Mouse (Mus musculus): ENCODE data around the gene Fshr. TPM values are rescaled to one million over a fixed set of nuclear protein-coding genes. Genes with fewer than 3 reads are reported as not detected.
"Not testable (repeated sequence)": the region's sequence is repeated elsewhere in the genome, so short reads cannot be mapped to it uniquely, and the experiment has no call there.

Gene Fshr
- polyA plus RNA-seq, 1 experiment = not detected

DNA sequence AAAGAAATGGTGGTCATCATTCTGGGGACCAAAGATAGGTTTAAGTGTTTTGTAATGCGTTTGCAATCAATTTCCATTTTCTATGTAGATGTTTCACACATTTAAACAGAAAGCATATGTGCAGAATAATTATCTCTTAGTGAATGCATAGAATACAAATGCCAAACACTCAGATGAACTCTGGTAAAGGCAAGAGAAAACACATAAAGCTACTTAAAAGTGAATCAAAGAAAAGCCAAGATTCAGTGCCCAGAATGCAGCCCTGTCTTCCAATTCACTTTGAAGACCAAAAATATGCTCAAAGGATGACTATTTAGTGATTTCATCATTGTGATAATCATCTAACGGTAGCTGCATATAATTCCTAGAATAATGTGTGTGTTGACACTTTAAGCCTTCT lies 81.2 kb downstream of the Fshr start:
- H3K27ac ChIP-seq (ENCODE audit: insufficient read depth, low read depth, low read length) = no peak overlapping the region
- H3K27me3 ChIP-seq (replicated peaks; ENCODE audit: control insufficient read depth, insufficient read depth, low read length) = no peaks in the 10 kb centered on the region
- no peaks in the 10 kb centered on the region for H3K36me3 ChIP-seq (ENCODE audit: control insufficient read depth, insufficient read depth, low read length)
- no peak overlapping the region for H3K4me3 ChIP-seq (ENCODE audit: insufficient read depth, low read depth, low read length)
- no peak for DNase-seq
- WGBS = 68% methylated on average over 2 of the region's 2 CpGs
- TF ChIP-seq CTCF (conservative IDR thresholded peaks at IDR 0.05; ENCODE audit: insufficient read depth, insufficient read length, low read depth, low read length) (no peak), POLR2A (IDR thresholded peaks at IDR 0.05; ENCODE audit: low read depth, low read length) (no peak)
- no peaks in the 10 kb centered on the region for H3K4me1 ChIP-seq (ENCODE audit: control insufficient read depth, insufficient read depth, low read length)

DNA sequence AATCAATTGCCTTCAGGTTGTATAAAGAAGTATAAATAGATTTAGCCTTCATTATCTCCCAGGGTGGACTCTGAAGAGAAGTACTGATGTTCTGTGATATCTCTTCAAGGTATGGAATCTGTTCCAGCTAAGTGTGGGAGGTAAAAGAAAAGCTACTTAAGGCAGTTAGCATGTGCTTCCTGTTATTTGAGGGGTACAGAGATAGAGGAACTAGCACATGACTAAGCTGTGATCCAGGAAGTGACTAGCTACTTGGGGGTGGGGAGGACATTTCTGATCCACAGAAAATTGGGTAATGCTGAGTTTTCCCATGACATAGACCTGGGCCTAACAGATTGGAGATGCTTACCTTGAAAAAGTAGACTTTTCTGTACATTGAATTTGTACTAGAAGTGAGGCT lies 86.5 kb downstream of the Fshr start:
- no peak for TF ChIP-seq CTCF (conservative IDR thresholded peaks at IDR 0.05; ENCODE audit: insufficient read depth, insufficient read length, low read depth, low read length)
- no peak for TF ChIP-seq POLR2A (IDR thresholded peaks at IDR 0.05; ENCODE audit: low read depth, low read length)
- Histone ChIP-seq H3K4me1 (ENCODE audit: control insufficient read depth, insufficient read depth, low read length) (no peaks in the 10 kb centered on the region), H3K4me3 (ENCODE audit: insufficient read depth, low read depth, low read length) (no peak overlapping the region), H3K27me3 (replicated peaks; ENCODE audit: control insufficient read depth, insufficient read depth, low read length) (no peaks in the 10 kb centered on the region), H3K36me3 (ENCODE audit: control insufficient read depth, insufficient read depth, low read length) (no peaks in the 10 kb centered on the region), H3K27ac (ENCODE audit: insufficient read depth, low read depth, low read length) (no peak overlapping the region)
- no peak for DNase-seq

DNA sequence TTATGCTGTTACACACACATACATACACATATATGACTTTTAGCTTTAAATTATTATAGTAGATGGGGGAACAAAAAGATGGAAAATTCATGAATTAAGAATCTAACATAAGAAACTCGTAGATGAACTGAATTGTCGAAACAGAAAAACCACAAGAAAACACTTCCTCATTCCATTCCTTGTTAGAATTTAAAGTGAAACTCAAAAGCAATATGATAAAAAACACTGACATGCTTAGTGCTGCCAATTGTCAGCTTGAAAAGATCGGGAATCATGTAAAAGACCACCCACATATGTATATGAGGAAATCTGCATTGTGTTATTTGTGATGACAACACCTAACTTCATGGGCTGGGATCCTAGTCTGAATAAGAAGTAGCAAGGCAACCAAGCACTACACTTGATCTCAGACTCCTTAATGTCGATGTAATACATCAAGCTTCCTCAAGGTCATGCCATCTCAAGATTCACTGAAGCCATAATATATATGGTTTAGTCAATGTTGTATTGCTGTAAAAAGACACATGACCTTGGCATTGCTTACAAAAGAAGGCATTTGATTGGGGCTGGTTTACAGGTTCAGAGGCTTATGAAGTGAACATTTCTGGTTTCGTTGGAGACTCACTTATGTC lies 99.6 kb downstream of the Fshr start:
- Histone ChIP-seq H3K4me1 (ENCODE audit: control insufficient read depth, insufficient read depth, low read length) (no peaks in the 10 kb centered on the region), H3K4me3 (ENCODE audit: insufficient read depth, low read depth, low read length) (no peak overlapping the region), H3K36me3 (ENCODE audit: control insufficient read depth, insufficient read depth, low read length) (no peaks in the 10 kb centered on the region), H3K27me3 (replicated peaks; ENCODE audit: control insufficient read depth, insufficient read depth, low read length) (no peaks in the 10 kb centered on the region), H3K27ac (ENCODE audit: insufficient read depth, low read depth, low read length) (no peak overlapping the region)
- no peak for DNase-seq
- TF ChIP-seq CTCF (conservative IDR thresholded peaks at IDR 0.05; ENCODE audit: insufficient read depth, insufficient read length, low read depth, low read length) = no peak
- 61% methylated on average over 5 of the region's 5 CpGs for WGBS

- not testable (repeated sequence) for H3K27ac ChIP-seq (ENCODE audit: insufficient read depth, low read depth, low read length); H3K4me3 ChIP-seq (ENCODE audit: insufficient read depth, low read depth, low read length); H3K27me3 ChIP-seq (replicated peaks; ENCODE audit: control insufficient read depth, insufficient read depth, low read length); DNase-seq; H3K36me3 ChIP-seq (ENCODE audit: control insufficient read depth, insufficient read depth, low read length); H3K4me1 ChIP-seq (ENCODE audit: control insufficient read depth, insufficient read depth, low read length)
- 74% methylated on average over 1 of the region's 1 CpGs for WGBS
Observed at GRCm38 (mm10) chr17:89099733-89100132, 100.7 kb downstream of the Fshr start.

- 86% methylated on average over 5 of the region's 5 CpGs for WGBS
- H3K27me3 ChIP-seq (replicated peaks; ENCODE audit: control insufficient read depth, insufficient read depth, low read length) = no peaks in the 10 kb centered on the region
- no peak for DNase-seq
Observed at GRCm38 (mm10) chr17:89089692-89090475, 110.6 kb downstream of the Fshr start.

DNA sequence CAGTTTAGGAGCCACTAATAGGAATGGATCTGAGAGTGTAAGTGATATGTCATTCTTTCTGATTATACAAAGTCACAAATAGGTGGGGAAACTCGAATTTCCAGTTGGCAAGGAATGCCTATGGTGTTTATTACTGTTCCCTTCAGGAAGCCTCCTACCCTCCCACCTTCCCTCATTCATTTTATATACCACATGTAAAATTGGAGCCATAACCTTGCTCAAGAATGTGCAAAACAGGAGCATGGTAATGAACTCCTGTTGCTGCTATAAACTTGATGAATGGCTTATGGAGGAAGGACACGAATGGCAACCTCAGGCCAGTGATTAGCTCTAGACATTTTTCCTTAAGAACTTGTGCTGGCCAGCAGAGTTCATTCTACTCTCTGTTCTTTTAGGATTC lies 117.6 kb downstream of the Fshr start:
- Histone ChIP-seq H3K4me1 (ENCODE audit: control insufficient read depth, insufficient read depth, low read length) (no peaks in the 10 kb centered on the region), H3K27ac (ENCODE audit: insufficient read depth, low read depth, low read length) (no peak overlapping the region), H3K4me3 (ENCODE audit: insufficient read depth, low read depth, low read length) (no peak overlapping the region), H3K27me3 (replicated peaks; ENCODE audit: control insufficient read depth, insufficient read depth, low read length) (no peaks in the 10 kb centered on the region), H3K36me3 (ENCODE audit: control insufficient read depth, insufficient read depth, low read length) (no peaks in the 10 kb centered on the region)
- no peak for TF ChIP-seq POLR2A (IDR thresholded peaks at IDR 0.05; ENCODE audit: low read depth, low read length)
- no peak for DNase-seq
- 11% methylated on average over 2 of the region's 2 CpGs for WGBS

More at GRCm38 (mm10) chr17:89089692-89090475, 110.6 kb downstream of the Fshr start:
- Histone ChIP-seq H3K36me3 (ENCODE audit: control insufficient read depth, insufficient read depth, low read length) (no peaks in the 10 kb centered on the region), H3K4me1 (ENCODE audit: control insufficient read depth, insufficient read depth, low read length) (no peaks in the 10 kb centered on the region), H3K4me3 (ENCODE audit: insufficient read depth, low read depth, low read length) (no peak overlapping the region), H3K27ac (ENCODE audit: insufficient read depth, low read depth, low read length) (no peak overlapping the region)
- TF ChIP-seq CTCF (conservative IDR thresholded peaks at IDR 0.05; ENCODE audit: insufficient read depth, insufficient read length, low read depth, low read length) (no peak), POLR2A (IDR thresholded peaks at IDR 0.05; ENCODE audit: low read depth, low read length) (no peak)

DNA sequence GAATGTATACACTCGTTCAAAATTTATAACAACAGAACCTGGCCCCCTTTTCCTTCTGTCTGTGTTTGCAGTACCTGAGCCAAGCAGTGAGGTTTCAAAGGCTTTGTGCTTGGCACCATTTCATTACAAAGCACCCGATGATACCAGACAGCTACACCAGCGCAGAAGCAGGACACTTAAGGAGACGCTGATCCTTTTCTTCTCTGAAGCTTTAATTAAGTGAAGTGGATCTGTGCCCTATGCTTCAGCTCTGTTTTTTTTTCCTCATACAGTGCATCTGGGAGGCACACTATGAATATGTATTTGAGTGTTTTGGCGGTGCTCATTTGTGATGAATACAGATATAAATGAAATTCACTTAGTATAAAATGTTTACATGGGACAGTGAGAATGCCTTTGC lies 120.8 kb downstream of the Fshr start:
- Histone ChIP-seq H3K36me3 (ENCODE audit: control insufficient read depth, insufficient read depth, low read length) (no peaks in the 10 kb centered on the region), H3K27ac (ENCODE audit: insufficient read depth, low read depth, low read length) (no peak overlapping the region), H3K4me3 (ENCODE audit: insufficient read depth, low read depth, low read length) (no peak overlapping the region), H3K4me1 (ENCODE audit: control insufficient read depth, insufficient read depth, low read length) (no peaks in the 10 kb centered on the region), H3K27me3 (replicated peaks; ENCODE audit: control insufficient read depth, insufficient read depth, low read length) (no peaks in the 10 kb centered on the region)
- DNase-seq = no peak
- 89% methylated on average over 5 of the region's 5 CpGs for WGBS
- TF ChIP-seq POLR2A (IDR thresholded peaks at IDR 0.05; ENCODE audit: low read depth, low read length) = no peak
- TF ChIP-seq CTCF (conservative IDR thresholded peaks at IDR 0.05; ENCODE audit: insufficient read depth, insufficient read length, low read depth, low read length) = no peak
